Comparison of ENCODE assay signal across 10 mouse cellular contexts in genomic region chr17:72938026-72938795, GRCm38 (mm10). TPM values are rescaled to one million over a fixed set of nuclear protein-coding genes. Genes with fewer than 3 reads are reported as not detected.
A peak's percentile ranks its signal among the peaks of the same experiment; 100 is the strongest.
DNase-seq lines count a peak whose midpoint lies in the region; ATAC-seq and TF ChIP-seq lines count a peak whose summit lies in the region.
"Had no signal": no experiment of that assay in that cellular context is flagged by ENCODE, and none has a peak within 500 bp of the region (broad histone marks: within the 10 kb centered on the region; RNA-seq: fewer than 3 reads in every experiment).

No protein-coding gene starts in this region.

- H3K4me1 ChIP-seq in heart, adult 2 months (ENCODE audit: control insufficient read depth, insufficient read depth, low read length) = peaks cover 25% of the 10 kb centered on the region
- peaks cover 6% of the 10 kb centered on the region for H3K4me1 ChIP-seq in stomach, postnatal 0 days (replicated peaks; ENCODE audit: control insufficient read depth, insufficient read depth)
- no peaks in the 10 kb centered on the region for H3K4me1 ChIP-seq in forebrain, embryonic 15.5 days

- 0 out of 2 replicates have a peak, but pooled peaks have one; percentile 34 for TF ChIP-seq EP300 in heart, adult 2 months (IDR thresholded peaks at IDR 0.05; ENCODE audit: insufficient read depth, low read depth, low read length)
- no peak for TF ChIP-seq EP300 in stomach, postnatal 0 days (optimal IDR thresholded peaks at IDR 0.05)

- 52% methylated on average over 11 of the region's 11 CpGs for WGBS in heart, adult 2 months
- WGBS in stomach, postnatal 0 days = 60% methylated on average over 11 of the region's 11 CpGs
- 82% methylated on average over 11 of the region's 11 CpGs for WGBS in forebrain, embryonic 15.5 days

- peak; percentile 56 to 70 for DNase-seq in heart, adult 2 months
- DNase-seq in heart, postnatal 25 days (ENCODE audit: low spot score) = no peak
- DNase-seq in thymus, postnatal 4 days = peak; percentile 42
- no peak for DNase-seq in thymus, postnatal 10 days (ENCODE audit: low spot score in 2 of 2)
- DNase-seq in heart, postnatal 10 days = peak; percentile 63 to 72
- no peak for DNase-seq in stomach, postnatal 0 days (ENCODE audit: low spot score)
- DNase-seq: right cerebral cortex, postnatal 14 days had no signal

- no peaks in the 10 kb centered on the region for H3K9me3 ChIP-seq in stomach, postnatal 0 days (ENCODE audit: control insufficient read depth, low read length)
- H3K9me3 ChIP-seq in forebrain, embryonic 15.5 days = no peaks in the 10 kb centered on the region
- H3K9me3 ChIP-seq: midbrain, embryonic 15.5 days had no signal

- TF ChIP-seq POLR2A in heart, adult 2 months (IDR thresholded peaks at IDR 0.05; ENCODE audit: insufficient read depth, low read depth, low read length) = no peak

- H3K27me3 ChIP-seq in heart, adult 2 months (ENCODE audit: control insufficient read depth, insufficient read depth, low read length) = no peaks in the 10 kb centered on the region
- H3K27me3 ChIP-seq in stomach, postnatal 0 days (ENCODE audit: control insufficient read depth, insufficient read depth, low read length) = no peaks in the 10 kb centered on the region
- no peaks in the 10 kb centered on the region for H3K27me3 ChIP-seq in forebrain, embryonic 15.5 days
- H3K27me3 ChIP-seq: midbrain, embryonic 15.5 days had no signal

- no peak overlapping the region for H3K4me3 ChIP-seq in heart, adult 2 months
- H3K4me3 ChIP-seq in stomach, postnatal 0 days (ENCODE audit: low read depth, low read length) = no peak overlapping the region
- H3K4me3 ChIP-seq in forebrain, embryonic 15.5 days = no peak overlapping the region
- H3K4me3 ChIP-seq: midbrain, embryonic 15.5 days had no signal

- TF ChIP-seq CTCF in heart, adult 2 months (IDR thresholded peaks at IDR 0.05) = no peak
- TF ChIP-seq CTCF in stomach, postnatal 0 days (IDR thresholded peaks at IDR 0.05; ENCODE audit: low read depth) = no peak

- intact Hi-C loops in heart, adult 2 months (cut with DNase I) = no loop called here
- intact Hi-C loops in heart, postnatal 25 days (cut with DNase I) = loop anchor here (5.0 kb wide), 1 partner anchor 34 kb away; no protein-coding TSS in a partner anchor
- intact Hi-C loops in heart, postnatal 10 days (cut with DNase I) = loop anchor here (2.0 kb wide), 1 partner anchor 39 kb away; no protein-coding TSS in a partner anchor

- no peak overlapping the region for H3K4me2 ChIP-seq in stomach, postnatal 0 days (replicated peaks; ENCODE audit: low read depth)
- no peak overlapping the region for H3K4me2 ChIP-seq in forebrain, embryonic 15.5 days (replicated peaks)
- H3K4me2 ChIP-seq: midbrain, embryonic 15.5 days had no signal

- peak overlapping the region; percentile 70 for H3K27ac ChIP-seq in heart, adult 2 months
- H3K27ac ChIP-seq in stomach, postnatal 0 days (replicated peaks) = no peak overlapping the region
- no peak overlapping the region for H3K27ac ChIP-seq in forebrain, embryonic 15.5 days (replicated peaks)
- H3K27ac ChIP-seq: midbrain, embryonic 15.5 days had no signal

- peaks cover 1% of the 10 kb centered on the region; the same call in 1 of the 2 replicates for H3K79me2 ChIP-seq in heart, adult 2 months (replicated peaks; ENCODE audit: control insufficient read depth, insufficient read depth, low read length)

- ATAC-seq in stomach, postnatal 0 days (ENCODE audit: low FRiP score, low TSS enrichment) = peak; percentile 43
- ATAC-seq in megakaryocyte-erythroid progenitor cell, adult 5-6 weeks (replicated peaks; ENCODE audit: low FRiP score, low TSS enrichment, poor library complexity, severe bottlenecking) = no peak
- ATAC-seq in forebrain, embryonic 15.5 days (replicated peaks) = no peak
- ATAC-seq: midbrain, embryonic 15.5 days had no signal

- no peak overlapping the region for H3K9ac ChIP-seq in heart, adult 2 months (ENCODE audit: low read depth, low read length)
- H3K9ac ChIP-seq in stomach, postnatal 0 days (ENCODE audit: low read length) = no peak overlapping the region
- H3K9ac ChIP-seq in forebrain, embryonic 15.5 days (replicated peaks) = no peak overlapping the region
- H3K9ac ChIP-seq: midbrain, embryonic 15.5 days had no signal

- peaks cover 52% of the 10 kb centered on the region for H3K36me3 ChIP-seq in heart, adult 2 months (ENCODE audit: control insufficient read depth, insufficient read depth, low read length)
- H3K36me3 ChIP-seq in stomach, postnatal 0 days (ENCODE audit: control insufficient read depth, insufficient read depth, low read length) = peaks cover 2% of the 10 kb centered on the region; the same call in 1 of the 2 replicates
- peaks cover 31% of the 10 kb centered on the region for H3K36me3 ChIP-seq in forebrain, embryonic 15.5 days

RNA-seq across cellular contexts. Expression of gene Lbh, which starts 20.1 kb away (rescaled TPM):
- 100 to 1,000 TPM; 354 to 451 TPM for total RNA-seq in heart, adult 2 months (2021)
- polyA plus RNA-seq in heart, adult 2 months (2012; rRNA removed) = 522 and 708 TPM in 2 replicates
- 100 to 1,000 TPM; 390 to 430 TPM for total RNA-seq in heart, postnatal 25 days (2021)
- total RNA-seq in heart, postnatal 10 days (2021) = 100 to 1,000 TPM; 456 to 731 TPM
- polyA plus RNA-seq in stomach, postnatal 0 days (2015; fragmentation: Nextera tagmentation; extraction: Ambion mirVana) = 2.0 and 2.7 TPM in 2 replicates
- total RNA-seq in megakaryocyte-erythroid progenitor cell, adult 5-6 weeks (2014; fragmentation: Nextera tagmentation) = 5.4 and 7.4 TPM in 2 replicates
- total RNA-seq in megakaryocyte-erythroid progenitor cell, adult 5-6 weeks (2017) = 3.9 and 4.4 TPM in 2 replicates
- 4.5 and 4.6 TPM in 2 replicates for polyA plus RNA-seq in forebrain, embryonic 15.5 days (2015; fragmentation: Nextera tagmentation; extraction: Ambion mirVana)

Comparison
In these comparisons a context has a peak if more than half of its experiments do, and no peak if none do; other contexts are left out.
1. DNase-seq: peak in heart, adult 2 months (2 of 2), thymus, postnatal 4 days (single experiment) and heart, postnatal 10 days (2 of 2); none in heart, postnatal 25 days (single experiment), thymus, postnatal 10 days (0 of 2) and stomach, postnatal 0 days (single experiment).
2. RNA of gene Lbh, which starts 20.1 kb away (total RNA-seq): 456 to 731 TPM in heart, postnatal 10 days, 354 to 451 TPM in heart, adult 2 months and 390 to 430 TPM in heart, postnatal 25 days; 3.9 to 7.4 TPM in megakaryocyte-erythroid progenitor cell, adult 5-6 weeks; every median in the first group is over 10 times any median in the second.